Mouse (Mus musculus): ENCODE measurements around the gene Rwdd2b. TPM values are rescaled to one million over a fixed set of nuclear protein-coding genes. Genes with fewer than 3 reads are reported as not detected.

Gene Rwdd2b
- polyA plus RNA-seq, 1 experiment = 7.1 TPM

DNA sequence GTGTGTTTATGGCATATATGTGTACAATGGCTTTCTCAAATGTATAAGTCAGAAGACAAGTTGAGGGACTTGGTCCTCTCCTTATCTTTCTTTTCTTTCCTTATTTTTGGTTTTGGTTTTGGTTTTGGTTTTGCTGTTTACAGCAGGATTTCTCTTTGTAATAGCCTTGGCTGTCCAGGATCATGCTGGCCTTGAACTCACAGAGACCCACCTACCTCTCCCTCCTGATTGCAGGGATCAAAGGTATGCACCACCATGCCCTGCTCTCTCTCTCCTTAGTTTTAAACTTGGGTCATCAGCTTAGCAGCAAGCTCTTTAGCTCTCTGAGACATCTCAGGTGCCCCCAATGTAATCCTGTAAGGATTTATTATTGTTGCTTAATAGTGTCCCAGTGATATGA, 4.7 kb upstream of the Rwdd2b start:
- no peak for TF ChIP-seq CTCF (IDR thresholded peaks at IDR 0.05; ENCODE audit: low read depth, low read length)
- H3K27ac ChIP-seq (ENCODE audit: insufficient read depth, low read depth, low read length) = no peak overlapping the region
- no peak overlapping the region for H3K4me3 ChIP-seq (ENCODE audit: insufficient read depth, low read length)
- H3K4me1 ChIP-seq (ENCODE audit: control insufficient read depth, insufficient read depth, low read length) = peaks cover 5% of the 10 kb centered on the region; the same call in 1 of the 2 replicates

DNA sequence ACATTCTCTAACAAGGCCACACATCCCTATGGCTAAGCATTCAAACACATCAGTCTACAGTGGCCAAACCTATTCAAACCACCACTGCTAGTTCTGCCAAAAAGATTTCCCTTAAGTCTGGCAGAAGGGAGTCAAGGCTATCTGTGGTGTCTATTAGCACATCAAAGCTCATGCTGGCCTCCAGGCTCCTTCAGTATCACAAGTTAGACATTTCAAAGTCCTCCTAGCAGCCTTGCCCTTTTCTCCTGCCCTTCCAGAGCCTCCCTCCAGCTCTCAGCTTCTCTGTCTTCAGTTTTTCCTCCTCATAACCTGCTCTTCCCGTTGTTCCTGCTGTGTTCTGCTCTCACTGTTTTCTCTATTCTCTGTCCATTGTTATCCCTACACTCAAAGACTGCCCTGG, 3.7 kb upstream of the Rwdd2b start:
- TF ChIP-seq CTCF (IDR thresholded peaks at IDR 0.05; ENCODE audit: low read depth, low read length) (no peak), POLR2A (IDR thresholded peaks at IDR 0.05; ENCODE audit: borderline replicate concordance, low read depth, low read length) (no peak)
- Histone ChIP-seq H3K4me1 (ENCODE audit: control insufficient read depth, insufficient read depth, low read length) (peaks cover 5% of the 10 kb centered on the region; the same call in 1 of the 2 replicates), H3K4me3 (ENCODE audit: insufficient read depth, low read length) (no peak overlapping the region), H3K27ac (ENCODE audit: insufficient read depth, low read depth, low read length) (no peak overlapping the region)

DNA sequence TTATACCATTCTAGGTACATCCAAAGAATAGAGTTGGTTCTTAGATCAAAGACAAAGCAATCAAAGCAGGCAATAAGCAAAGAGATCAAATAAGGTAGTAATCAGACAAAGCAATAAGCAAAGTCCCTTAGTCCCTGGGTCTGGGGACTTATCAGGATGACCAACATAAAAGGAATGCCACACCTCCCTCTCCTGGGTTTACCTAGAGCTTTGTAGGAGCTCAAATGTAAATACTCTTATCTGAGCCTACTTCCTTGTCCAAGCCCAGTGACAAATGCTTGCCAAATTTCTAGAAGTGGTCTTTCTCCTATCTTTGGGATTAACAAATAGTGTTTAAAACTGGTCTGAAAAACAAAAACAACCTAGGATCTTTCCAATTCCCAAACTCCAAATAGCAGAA, 2.9 kb upstream of the Rwdd2b start:
- Histone ChIP-seq H3K4me1 (ENCODE audit: control insufficient read depth, insufficient read depth, low read length) (peaks cover 5% of the 10 kb centered on the region; the same call in 1 of the 2 replicates), H3K4me3 (ENCODE audit: insufficient read depth, low read length) (no peak overlapping the region), H3K27ac (ENCODE audit: insufficient read depth, low read depth, low read length) (no peak overlapping the region)
- TF ChIP-seq POLR2A (IDR thresholded peaks at IDR 0.05; ENCODE audit: borderline replicate concordance, low read depth, low read length) = no peak
- no peak for TF ChIP-seq CTCF (IDR thresholded peaks at IDR 0.05; ENCODE audit: low read depth, low read length)

DNA sequence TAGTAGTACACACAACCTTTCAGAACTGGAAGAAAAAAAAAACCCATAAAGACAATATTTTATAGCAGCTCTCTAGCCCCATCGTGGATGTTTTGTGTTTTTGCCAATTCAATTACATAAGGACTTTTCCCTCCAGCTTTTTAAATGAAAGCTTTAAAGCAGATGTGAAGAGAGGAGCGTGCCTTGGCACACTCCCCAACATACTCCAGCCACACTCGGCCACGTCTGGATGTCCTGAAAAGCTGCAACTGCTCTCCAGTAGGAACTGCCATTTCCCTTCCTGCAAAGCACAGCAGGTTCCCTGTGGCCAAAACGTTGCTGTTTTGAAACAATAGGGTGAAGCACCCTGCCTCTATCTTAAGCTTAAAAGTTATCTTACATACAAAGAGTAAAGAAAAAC, 1.9 kb upstream of the Rwdd2b start:
- no peak for TF ChIP-seq POLR2A (IDR thresholded peaks at IDR 0.05; ENCODE audit: borderline replicate concordance, low read depth, low read length)
- no peak for TF ChIP-seq CTCF (IDR thresholded peaks at IDR 0.05; ENCODE audit: low read depth, low read length)
- H3K27ac ChIP-seq (ENCODE audit: insufficient read depth, low read depth, low read length) = no peak overlapping the region
- H3K4me3 ChIP-seq (ENCODE audit: insufficient read depth, low read length) = no peak overlapping the region
- peaks cover 5% of the 10 kb centered on the region; the same call in 1 of the 2 replicates for H3K4me1 ChIP-seq (ENCODE audit: control insufficient read depth, insufficient read depth, low read length)

DNA sequence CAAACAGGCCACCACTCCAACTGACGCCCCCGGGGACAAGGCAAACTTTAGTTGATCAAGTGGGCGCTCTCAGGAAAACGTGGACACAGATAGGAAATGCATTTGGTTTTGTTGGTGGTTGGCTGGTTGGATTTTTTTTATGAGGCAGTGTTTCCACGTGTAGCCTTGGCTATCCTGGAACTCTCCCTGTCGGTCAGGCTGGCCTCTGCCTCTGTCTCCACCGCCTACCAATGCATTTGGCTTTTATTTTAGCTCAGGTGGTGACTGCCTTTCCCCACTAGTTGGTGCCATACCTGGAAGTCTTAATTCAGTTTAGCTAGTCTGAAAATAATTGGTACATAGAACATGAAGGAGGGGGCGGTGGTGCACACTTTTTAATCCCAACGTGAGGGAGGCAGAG, 716 bp upstream of the Rwdd2b start:
- peaks cover 5% of the 10 kb centered on the region; the same call in 1 of the 2 replicates for H3K4me1 ChIP-seq (ENCODE audit: control insufficient read depth, insufficient read depth, low read length)
- H3K27ac ChIP-seq (ENCODE audit: insufficient read depth, low read depth, low read length) = no peak overlapping the region

DNA sequence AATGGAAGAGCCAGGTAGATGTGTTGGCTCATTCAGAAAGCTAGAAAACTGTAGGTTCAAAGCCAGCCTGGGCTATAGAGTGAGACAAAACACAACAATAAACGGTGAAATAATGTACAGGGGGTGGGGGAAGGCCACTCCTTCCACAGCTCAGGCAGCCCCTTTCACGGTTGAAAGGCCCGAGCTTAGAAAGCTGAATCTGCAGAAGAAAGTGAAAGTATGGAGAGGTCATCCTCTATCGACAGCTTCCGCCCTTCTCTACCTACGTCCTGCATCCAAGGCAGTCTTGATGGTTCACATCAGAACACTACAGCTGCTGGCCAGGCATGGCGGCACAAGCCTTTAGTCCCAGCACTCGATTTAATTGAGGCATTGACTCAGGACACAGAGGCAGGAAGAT, 1.7 kb downstream of the Rwdd2b start:
- Histone ChIP-seq H3K27ac (ENCODE audit: insufficient read depth, low read depth, low read length) (no peak overlapping the region), H3K4me1 (ENCODE audit: control insufficient read depth, insufficient read depth, low read length) (peaks cover 8% of the 10 kb centered on the region; the same call in 1 of the 2 replicates), H3K4me3 (ENCODE audit: insufficient read depth, low read length) (no peak overlapping the region)
- TF ChIP-seq POLR2A (IDR thresholded peaks at IDR 0.05; ENCODE audit: borderline replicate concordance, low read depth, low read length) (no peak), CTCF (IDR thresholded peaks at IDR 0.05; ENCODE audit: low read depth, low read length) (no peak)

More for the DNA sequence above, 716 bp upstream of the Rwdd2b start:
- TF ChIP-seq CTCF (IDR thresholded peaks at IDR 0.05; ENCODE audit: low read depth, low read length) = no peak
- TF ChIP-seq POLR2A (IDR thresholded peaks at IDR 0.05; ENCODE audit: borderline replicate concordance, low read depth, low read length) = no peak
- H3K4me3 ChIP-seq (ENCODE audit: insufficient read depth, low read length) = peak overlapping the region; percentile 87

DNA sequence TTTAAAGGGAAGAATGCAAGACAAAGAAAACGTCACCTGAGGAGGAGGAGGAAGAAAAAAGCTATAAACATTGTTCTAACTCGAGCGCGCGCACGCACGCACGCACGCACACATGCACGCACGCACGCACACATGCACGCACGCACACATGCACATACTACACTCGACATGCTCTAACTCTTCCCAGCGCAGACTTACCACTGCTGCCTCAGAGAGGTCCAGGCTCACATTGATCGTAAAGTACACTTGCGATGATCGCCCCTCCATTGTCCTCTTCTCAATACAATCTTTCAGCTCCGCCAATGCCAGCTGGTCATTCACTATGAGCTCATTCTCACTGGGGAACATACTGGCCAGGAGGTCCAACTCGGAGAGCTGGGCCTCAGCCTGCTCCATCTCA, 3.3 kb downstream of the Rwdd2b start:
- Histone ChIP-seq H3K4me3 (ENCODE audit: insufficient read depth, low read length) (no peak overlapping the region), H3K4me1 (ENCODE audit: control insufficient read depth, insufficient read depth, low read length) (peaks cover 8% of the 10 kb centered on the region; the same call in 1 of the 2 replicates), H3K27ac (ENCODE audit: insufficient read depth, low read depth, low read length) (no peak overlapping the region)
- no peak for TF ChIP-seq POLR2A (IDR thresholded peaks at IDR 0.05; ENCODE audit: borderline replicate concordance, low read depth, low read length)
- TF ChIP-seq CTCF (IDR thresholded peaks at IDR 0.05; ENCODE audit: low read depth, low read length) = no peak

DNA sequence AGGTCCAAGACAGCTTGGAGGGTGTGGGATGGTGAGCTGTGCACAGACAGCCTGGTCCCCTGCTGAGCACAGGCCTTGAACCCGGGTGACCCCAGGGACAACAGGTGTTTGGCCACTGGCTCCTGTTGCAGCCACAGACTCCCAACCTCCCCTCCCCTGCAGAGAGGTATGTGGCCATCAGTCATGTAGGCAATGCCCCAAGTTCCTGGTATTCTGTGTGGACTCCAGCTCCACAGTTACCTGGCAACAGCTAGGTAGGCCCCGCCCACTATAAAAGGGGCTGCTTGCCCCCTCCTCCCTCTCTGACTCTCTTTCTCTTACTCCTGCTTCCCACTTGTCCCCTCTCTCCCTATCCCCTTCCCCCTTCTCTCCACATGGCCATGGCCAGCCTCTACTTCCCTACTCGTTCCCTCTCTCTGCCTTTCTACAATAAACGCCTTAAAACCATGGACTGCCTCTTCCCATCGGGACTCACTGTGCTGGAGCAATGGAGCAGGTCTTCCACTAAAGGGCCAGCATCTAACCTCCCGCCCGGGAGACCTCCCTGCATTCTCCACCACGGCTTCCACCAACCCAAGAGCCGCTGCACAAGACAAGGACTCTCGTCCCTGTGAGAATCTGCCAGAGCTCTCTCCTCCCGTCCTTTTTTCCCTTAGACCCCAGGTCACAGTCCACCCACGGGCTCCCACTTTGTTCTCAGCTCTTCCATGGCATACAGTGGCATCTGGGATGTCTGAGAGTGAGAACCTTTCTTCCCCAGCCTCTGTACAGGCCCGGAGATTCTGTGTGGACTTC, 4.8 kb downstream of the Rwdd2b start:
- Histone ChIP-seq H3K27ac (ENCODE audit: insufficient read depth, low read depth, low read length) (no peak overlapping the region), H3K4me1 (ENCODE audit: control insufficient read depth, insufficient read depth, low read length) (peaks cover 3% of the 10 kb centered on the region; the same call in 1 of the 2 replicates), H3K4me3 (ENCODE audit: insufficient read depth, low read length) (no peak overlapping the region)
- TF ChIP-seq POLR2A (IDR thresholded peaks at IDR 0.05; ENCODE audit: borderline replicate concordance, low read depth, low read length) = no peak
- no peak for TF ChIP-seq CTCF (IDR thresholded peaks at IDR 0.05; ENCODE audit: low read depth, low read length)

DNA sequence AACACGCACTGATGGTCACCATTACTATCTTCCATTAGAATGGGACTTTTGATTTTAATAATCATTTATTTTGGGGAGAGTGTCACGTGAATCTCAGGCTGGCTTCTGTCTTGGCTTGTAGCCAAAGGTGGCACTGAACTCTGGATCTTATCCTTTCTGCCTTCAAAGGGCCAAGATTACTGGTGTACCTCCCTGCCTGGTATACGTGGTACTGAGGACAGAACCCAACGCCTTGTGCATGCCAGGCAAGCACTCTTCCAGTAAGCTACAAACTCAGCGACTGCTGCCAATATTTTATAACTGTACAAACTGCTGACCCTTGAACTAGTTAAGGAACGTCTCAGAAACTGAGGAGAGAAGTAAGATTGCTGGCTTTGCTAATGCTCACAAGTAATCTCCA, 5.4 kb downstream of the Rwdd2b start:
- H3K4me1 ChIP-seq (ENCODE audit: control insufficient read depth, insufficient read depth, low read length) = peaks cover 3% of the 10 kb centered on the region; the same call in 1 of the 2 replicates

DNA sequence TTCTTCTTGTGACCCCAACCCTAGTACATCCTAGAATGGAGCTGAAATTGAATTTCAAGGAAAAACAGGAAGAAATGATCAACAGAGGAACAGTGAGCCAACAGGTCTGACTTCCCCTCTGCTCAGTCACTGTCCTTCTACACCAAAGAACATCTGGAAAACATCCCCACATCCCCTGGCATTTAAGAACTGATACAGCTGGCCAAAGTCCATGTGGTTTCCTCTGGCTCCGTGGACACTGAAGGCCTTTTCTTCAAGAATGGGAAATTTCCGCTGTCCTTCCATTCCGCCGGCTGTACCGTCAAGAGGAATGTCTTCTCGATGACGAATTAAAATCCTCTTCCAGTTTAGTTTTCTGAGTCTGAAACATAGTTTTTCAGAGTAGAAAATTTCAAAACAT, 6.1 kb downstream of the Rwdd2b start:
- Histone ChIP-seq H3K4me3 (ENCODE audit: insufficient read depth, low read length) (no peak overlapping the region), H3K27ac (ENCODE audit: insufficient read depth, low read depth, low read length) (no peak overlapping the region), H3K4me1 (ENCODE audit: control insufficient read depth, insufficient read depth, low read length) (peaks cover 6% of the 10 kb centered on the region)
- TF ChIP-seq POLR2A (IDR thresholded peaks at IDR 0.05; ENCODE audit: borderline replicate concordance, low read depth, low read length) (no peak), CTCF (IDR thresholded peaks at IDR 0.05; ENCODE audit: low read depth, low read length) (no peak)

More for the DNA sequence above, 5.4 kb downstream of the Rwdd2b start:
- H3K4me3 ChIP-seq (ENCODE audit: insufficient read depth, low read length) = no peak overlapping the region
- TF ChIP-seq CTCF (IDR thresholded peaks at IDR 0.05; ENCODE audit: low read depth, low read length) (no peak), POLR2A (IDR thresholded peaks at IDR 0.05; ENCODE audit: borderline replicate concordance, low read depth, low read length) (no peak)
- H3K27ac ChIP-seq (ENCODE audit: insufficient read depth, low read depth, low read length) = no peak overlapping the region

Measured in bone marrow macrophage, adult 2 months (primary cell).